Mouse (Mus musculus) erythroblast, embryonic 14.5 days (primary cell): ENCODE results near the gene Thumpd1. TPM values are rescaled to one million over a fixed set of nuclear protein-coding genes. Genes with fewer than 3 reads are reported as not detected.

Experiments
- H3K27me3 ChIP-seq: 2 replicates; pipeline ENCODE4 v1.6.1; 2012; ENCODE audit warnings: inconsistent platforms; ENCODE audit not compliant: control insufficient read depth
- H3K36me3 ChIP-seq: 2 replicates; pipeline ENCODE4 v1.6.1; 2012; ENCODE audit warnings: mild to moderate bottlenecking, inconsistent platforms; ENCODE audit not compliant: control insufficient read depth
- H3K4me1 ChIP-seq: 2 replicates; pipeline ENCODE4 v1.6.1; 2012; ENCODE audit warnings: inconsistent platforms; ENCODE audit not compliant: control insufficient read depth
- H3K4me3 ChIP-seq: replicated peaks from 2 replicates; pipeline ENCODE3; 2012; ENCODE audit warnings: moderate library complexity, mild to moderate bottlenecking, inconsistent platforms
- H3K9me3 ChIP-seq: 2 replicates; pipeline ENCODE4 v1.6.1; 2012; ENCODE audit warnings: low read length, inconsistent platforms, mixed read lengths; ENCODE audit not compliant: control insufficient read depth
- GATA1 ChIP-seq: IDR thresholded peaks from 2 replicates; pipeline ENCODE4 v1.6.1; 2012; ENCODE audit warnings: low read length, inconsistent platforms, mixed read lengths
- TAL1 ChIP-seq: IDR thresholded peaks from 3 replicates; pipeline ENCODE4 v1.6.1; 2012; ENCODE audit warnings: low read length, inconsistent platforms, mixed read lengths
- polyA plus RNA-seq: library from polyadenylated mRNA; stranded (reverse); fragments of >175 nt; gene quantifications from 2 replicates; pipeline ENCODE4 v1.2.3, GENCODE M21; 2012

Thumpd1 gene
- polyA plus RNA-seq: 0.38 and 0.64 TPM in 2 replicates

DNA sequence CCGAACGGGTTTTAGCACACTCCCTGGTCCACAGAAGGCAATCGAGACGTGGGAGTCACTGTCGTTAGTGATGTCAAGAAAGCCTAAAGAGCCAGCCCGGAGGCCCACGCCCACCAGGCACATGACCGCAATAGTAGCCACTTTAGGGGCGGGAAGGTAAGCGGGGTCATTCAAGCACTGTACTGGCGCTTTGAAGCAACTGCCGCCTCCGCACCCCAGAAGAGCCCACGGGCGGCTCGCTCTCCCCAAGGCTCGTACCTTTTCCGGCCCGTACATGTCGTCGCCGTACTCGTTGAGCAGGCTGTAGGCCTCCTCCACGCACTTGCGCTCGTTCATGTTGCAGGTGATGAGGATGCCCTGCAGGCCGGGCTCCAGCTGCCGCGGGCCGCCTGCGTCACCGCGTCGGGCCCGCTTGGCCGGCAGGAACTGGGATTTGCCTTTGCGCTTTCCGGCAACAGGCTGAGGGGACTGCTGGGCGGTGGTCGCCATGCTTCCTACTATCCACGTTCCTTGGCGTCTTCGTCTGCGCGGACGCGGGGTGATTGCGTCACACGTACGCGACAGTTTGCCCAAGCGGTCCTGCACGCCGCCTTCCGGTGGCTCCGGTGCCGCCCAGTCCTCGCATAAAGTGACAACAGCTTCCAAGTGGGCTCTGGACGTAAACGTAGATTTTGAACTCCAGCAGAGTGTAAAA lies at the start of gene Thumpd1:
TSS of gene Thumpd1 (minus strand) at position 546 of the 694 bp plus-strand sequence.
- TF ChIP-seq GATA1: no peak
- TF ChIP-seq TAL1: no peak

GRCm38 (mm10) chr7:119769895-119770294 lies 49.3 kb upstream of the Thumpd1 start:
- no peaks in the 10 kb centered on the region for H3K36me3 ChIP-seq
- H3K4me3 ChIP-seq: no peak overlapping the region
- TF ChIP-seq GATA1 (no peak), TAL1 (no peak)
- no peaks in the 10 kb centered on the region for H3K9me3 ChIP-seq
- no peaks in the 10 kb centered on the region for H3K27me3 ChIP-seq
- peaks cover 4% of the 10 kb centered on the region for H3K4me1 ChIP-seq

More for the DNA sequence above, at the start of gene Thumpd1:
- H3K4me3 ChIP-seq: peak within 1 kb of the TSS; percentile 87
- no peaks in the 10 kb centered on the region; the same call in 1 of the 2 replicates for H3K9me3 ChIP-seq
- H3K27me3 ChIP-seq: no peaks in the 10 kb centered on the region
- H3K4me1 ChIP-seq: peaks cover 20% of the 10 kb centered on the region
- peaks cover 34% of the 10 kb centered on the region for H3K36me3 ChIP-seq

DNA sequence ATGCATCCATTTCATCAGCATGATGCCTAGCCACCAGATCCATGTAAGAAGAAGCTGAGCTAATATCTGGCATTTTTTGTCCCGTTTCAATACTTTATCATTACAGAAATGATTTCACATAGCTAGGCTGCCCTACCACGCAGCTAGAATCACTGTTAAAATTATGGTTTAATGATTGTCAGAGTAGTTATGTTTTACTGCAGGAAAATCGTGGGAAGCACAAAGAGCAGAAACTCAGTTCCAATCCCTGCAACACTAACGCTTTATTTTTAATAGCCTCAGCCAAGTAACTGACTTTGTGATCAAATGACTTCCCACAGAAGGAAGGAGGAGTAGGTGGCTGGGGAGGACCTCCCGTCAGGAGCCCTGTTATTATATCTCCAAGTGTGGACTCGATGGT lies 46.4 kb upstream of the Thumpd1 start:
- Histone ChIP-seq H3K4me3 (no peak overlapping the region), H3K9me3 (no peaks in the 10 kb centered on the region), H3K36me3 (no peaks in the 10 kb centered on the region), H3K4me1 (peaks cover 4% of the 10 kb centered on the region), H3K27me3 (no peaks in the 10 kb centered on the region)
- TF ChIP-seq TAL1 (no peak), GATA1 (no peak)

GRCm38 (mm10) chr7:119764377-119764776 lies 43.8 kb upstream of the Thumpd1 start:
- Histone ChIP-seq H3K4me3 (no peak overlapping the region), H3K9me3 (no peaks in the 10 kb centered on the region), H3K36me3 (no peaks in the 10 kb centered on the region), H3K4me1 (no peaks in the 10 kb centered on the region), H3K27me3 (no peaks in the 10 kb centered on the region)
- TF ChIP-seq TAL1 (no peak), GATA1 (no peak)

DNA sequence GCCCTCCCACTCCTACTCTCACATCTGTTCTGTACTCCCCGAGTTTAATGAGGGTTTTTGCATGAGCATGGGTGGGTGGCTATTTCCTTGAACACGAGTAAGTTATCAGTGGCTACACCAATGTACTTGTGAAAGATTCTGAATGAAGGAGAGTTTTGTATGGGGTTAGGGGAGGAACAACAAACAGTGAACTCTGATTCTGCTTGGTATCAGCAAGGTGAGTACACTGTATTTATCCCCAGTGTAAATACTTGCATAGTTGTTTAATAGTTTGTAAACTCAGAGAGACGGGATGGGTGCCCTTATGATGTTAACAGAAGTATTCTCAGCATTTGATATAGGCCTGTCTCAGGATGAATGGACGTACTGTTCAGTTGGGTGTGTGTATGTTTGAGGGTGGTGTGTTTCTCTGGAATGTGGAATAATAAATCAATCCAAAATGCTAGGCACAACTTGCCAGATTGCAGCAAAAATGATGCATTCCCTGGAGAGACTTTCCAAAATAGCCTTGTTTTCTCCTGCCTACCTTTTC lies 41.6 kb upstream of the Thumpd1 start:
- H3K9me3 ChIP-seq: no peaks in the 10 kb centered on the region
- TF ChIP-seq TAL1: no peak
- TF ChIP-seq GATA1: no peak
- H3K27me3 ChIP-seq: no peaks in the 10 kb centered on the region
- no peak overlapping the region for H3K4me3 ChIP-seq
- H3K36me3 ChIP-seq: no peaks in the 10 kb centered on the region
- no peaks in the 10 kb centered on the region for H3K4me1 ChIP-seq

DNA sequence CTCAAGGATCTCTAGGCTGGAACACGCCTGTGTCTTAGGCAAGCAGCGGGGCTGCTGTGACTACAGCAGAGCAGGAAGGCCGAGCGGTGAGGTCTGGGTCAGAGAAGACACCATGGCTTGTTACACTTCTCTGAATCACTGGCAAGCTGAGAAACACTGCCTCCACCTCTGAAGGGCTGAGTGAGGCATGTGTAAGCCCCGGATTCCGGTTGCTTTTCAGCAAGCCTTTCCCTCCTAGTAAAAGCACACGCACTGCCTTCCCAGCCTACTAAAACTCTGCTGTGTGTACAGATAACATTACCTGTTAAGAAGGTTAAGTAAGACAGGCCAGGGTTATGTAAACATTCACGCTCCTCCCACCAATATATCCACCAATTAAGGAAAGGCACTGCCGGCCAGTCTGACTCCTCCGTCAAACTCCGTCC lies 39.9 kb upstream of the Thumpd1 start, which contains the start of gene Acsm3:
TSS of gene Acsm3 (plus strand) at position 397 of the 425 bp plus-strand sequence.
- no peaks in the 10 kb centered on the region for H3K36me3 ChIP-seq
- H3K27me3 ChIP-seq: no peaks in the 10 kb centered on the region
- no peaks in the 10 kb centered on the region for H3K9me3 ChIP-seq
- H3K4me3 ChIP-seq: no peak within 1 kb of the TSS
- no peaks in the 10 kb centered on the region for H3K4me1 ChIP-seq
- TF ChIP-seq TAL1 (no peak), GATA1 (no peak)

DNA sequence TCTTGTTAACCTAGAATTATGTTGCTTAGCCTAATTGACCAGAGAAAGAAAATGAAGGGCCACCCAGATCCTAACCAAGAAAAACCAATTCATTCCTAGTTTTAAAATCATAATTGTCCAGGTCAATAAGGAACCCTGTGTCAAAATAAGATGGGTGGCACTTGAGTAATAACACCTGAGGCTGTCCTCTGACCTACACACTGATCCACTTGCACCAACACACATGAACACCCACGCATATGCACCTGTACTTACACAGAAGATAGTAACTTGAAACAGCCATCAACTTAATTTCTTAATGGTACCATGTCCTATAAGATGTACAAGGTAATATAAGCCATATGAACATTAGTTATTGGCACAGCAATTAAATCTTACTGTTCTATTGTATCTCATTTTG lies 33.1 kb upstream of the Thumpd1 start:
- no peak for TF ChIP-seq TAL1
- TF ChIP-seq GATA1: no peak

GRCm38 (mm10) chr7:119749942-119750341 lies 29.3 kb upstream of the Thumpd1 start:
- H3K4me1 ChIP-seq: no peaks in the 10 kb centered on the region
- no peaks in the 10 kb centered on the region for H3K27me3 ChIP-seq
- no peaks in the 10 kb centered on the region for H3K36me3 ChIP-seq
- H3K4me3 ChIP-seq: no peak overlapping the region
- TF ChIP-seq GATA1: no peak
- TF ChIP-seq TAL1: no peak
- no peaks in the 10 kb centered on the region for H3K9me3 ChIP-seq

More for the DNA sequence above, 33.1 kb upstream of the Thumpd1 start:
- Histone ChIP-seq H3K4me1 (no peaks in the 10 kb centered on the region), H3K4me3 (no peak overlapping the region), H3K9me3 (no peaks in the 10 kb centered on the region), H3K36me3 (no peaks in the 10 kb centered on the region), H3K27me3 (no peaks in the 10 kb centered on the region)

DNA sequence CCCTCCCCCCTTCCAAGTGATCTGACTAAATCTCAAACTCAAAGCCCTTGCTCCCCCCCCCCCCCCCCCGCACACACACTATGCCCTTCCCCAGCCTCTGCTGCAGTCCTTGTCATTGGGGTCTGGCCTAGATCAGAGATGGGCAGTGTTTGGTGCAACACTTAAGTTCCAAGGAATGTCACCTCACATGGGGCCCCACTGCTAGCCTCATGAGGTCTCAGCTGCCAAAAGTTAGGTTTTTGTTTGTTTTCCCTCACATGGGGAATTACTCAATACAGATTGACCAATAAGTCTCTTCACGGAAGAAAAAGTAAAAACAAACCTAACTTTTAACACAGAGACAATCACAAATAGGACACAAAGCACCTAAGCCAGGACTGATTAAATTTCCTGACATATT lies 28.2 kb upstream of the Thumpd1 start:
- Histone ChIP-seq H3K4me3 (no peak overlapping the region), H3K27me3 (0 out of 2 replicates have a peak, but pooled peaks cover 2% of the 10 kb centered on the region), H3K9me3 (no peaks in the 10 kb centered on the region), H3K4me1 (peaks cover 2% of the 10 kb centered on the region; the same call in 1 of the 2 replicates), H3K36me3 (no peaks in the 10 kb centered on the region)
- no peak for TF ChIP-seq TAL1
- no peak for TF ChIP-seq GATA1
